Mouse (Mus musculus) thymus, postnatal 14 days (tissue): Measurements from ENCODE around the gene Cdc123.

Experiments
- DNase-seq: peaks from one replicate; pipeline ENCODE4 v3.0.0; 2021

Gene Cdc123

DNA sequence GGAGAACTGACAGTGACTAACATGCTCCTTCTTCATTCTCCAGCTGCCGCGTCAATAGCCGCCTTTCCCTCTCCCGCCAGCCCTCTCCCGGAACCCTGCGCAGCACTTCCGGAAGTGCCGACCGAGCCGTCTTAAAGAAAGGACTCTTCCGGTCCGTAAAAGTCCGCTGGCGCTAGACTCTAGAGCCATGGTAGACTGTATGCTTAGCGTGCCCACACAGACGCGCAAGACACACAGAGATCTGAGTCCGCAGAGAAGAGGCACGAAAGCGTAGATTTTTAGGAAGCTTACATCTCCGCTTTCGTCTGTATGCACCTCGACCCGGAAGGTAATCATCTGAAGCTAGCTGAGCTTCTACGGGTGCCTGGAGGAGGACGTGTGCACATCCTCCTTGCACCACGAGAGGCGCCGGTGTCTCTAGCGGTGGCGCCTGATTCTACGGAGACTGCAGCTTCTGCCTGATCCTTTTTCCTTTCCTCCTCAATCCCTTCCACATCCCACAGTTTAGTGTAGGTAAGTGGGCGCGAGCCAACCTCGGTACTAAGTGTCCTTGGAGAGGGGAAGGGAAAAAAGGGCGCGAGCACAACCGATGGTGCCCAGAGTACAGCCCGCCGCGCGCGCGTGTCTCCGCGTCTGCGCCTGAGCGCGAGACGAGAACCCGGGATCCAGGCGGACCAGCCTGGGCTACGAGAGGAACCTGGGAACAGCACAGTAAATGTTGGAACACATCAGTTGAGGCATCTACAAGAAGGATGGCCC, at the start of gene Cdc123, which contains the start of gene Nudt5:
Gene Cdc123, minus strand, starts transcription at position 292 of the 759 bp plus-strand sequence.
Gene Nudt5, plus strand, starts transcription at position 147 of the 759 bp plus-strand sequence.
- peak; percentile 84 for DNase-seq

- DNase-seq = no peak
Measured at GRCm38 (mm10) chr2:5894296-5894695, 49.3 kb upstream of the Cdc123 start.

DNA sequence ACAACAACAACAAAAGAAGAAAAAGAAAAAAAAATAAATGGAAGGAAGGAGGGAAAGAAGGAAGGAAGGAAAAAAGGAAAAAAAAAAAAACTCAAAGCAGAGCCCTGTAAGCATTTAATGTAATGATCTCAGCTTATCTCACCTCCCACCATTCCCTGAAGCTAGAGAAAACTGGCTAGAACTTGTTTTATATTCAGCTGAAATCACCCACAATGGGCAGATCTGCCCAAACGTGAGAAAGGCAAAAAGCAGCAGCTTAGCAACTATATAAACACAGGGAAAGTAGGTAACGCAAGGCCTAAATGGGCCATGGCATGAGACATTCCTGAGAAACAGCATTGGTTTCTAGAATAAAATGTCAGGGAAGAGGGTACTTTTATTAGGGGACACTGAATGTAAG, 44.4 kb upstream of the Cdc123 start:
- DNase-seq = no peak

- no peak for DNase-seq
Measured at GRCm38 (mm10) chr2:5888865-5889264, 43.9 kb upstream of the Cdc123 start.

GRCm38 (mm10) chr2:5877446-5877845, 32.5 kb upstream of the Cdc123 start:
- no peak for DNase-seq

DNA sequence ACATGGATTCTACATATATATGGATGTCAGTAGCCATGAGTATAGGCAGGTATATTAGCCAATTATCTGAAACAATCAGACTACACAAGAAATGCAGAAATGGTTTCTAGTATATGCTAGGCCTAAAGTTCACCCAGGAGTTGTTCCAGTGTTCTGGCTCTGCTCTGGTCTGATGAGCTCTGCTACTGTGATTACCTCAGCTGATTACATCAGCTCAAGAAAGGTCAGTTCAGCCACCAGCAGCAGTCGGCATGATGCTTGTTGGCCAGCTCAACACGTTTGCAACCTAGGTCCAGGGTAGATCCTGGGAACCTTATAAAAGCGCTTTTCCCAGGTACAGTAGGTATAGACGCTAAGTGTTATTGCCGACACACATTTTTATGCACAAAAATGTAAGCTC, 24.8 kb upstream of the Cdc123 start:
- DNase-seq = no peak

GRCm38 (mm10) chr2:5867681-5868080, 22.7 kb upstream of the Cdc123 start:
- DNase-seq = no peak

- DNase-seq = no peak
Measured at GRCm38 (mm10) chr2:5862834-5863233, 17.9 kb upstream of the Cdc123 start, which contains the start of gene Gm13199. Gene Gm13199, minus strand, starts transcription at chr2:5862934.

GRCm38 (mm10) chr2:5851866-5852265, 6.9 kb upstream of the Cdc123 start:
- no peak for DNase-seq

GRCm38 (mm10) chr2:5851116-5851515, 6.2 kb upstream of the Cdc123 start:
- no peak for DNase-seq

GRCm38 (mm10) chr2:5845826-5846225, 862 bp upstream of the Cdc123 start:
- DNase-seq = no peak

DNA sequence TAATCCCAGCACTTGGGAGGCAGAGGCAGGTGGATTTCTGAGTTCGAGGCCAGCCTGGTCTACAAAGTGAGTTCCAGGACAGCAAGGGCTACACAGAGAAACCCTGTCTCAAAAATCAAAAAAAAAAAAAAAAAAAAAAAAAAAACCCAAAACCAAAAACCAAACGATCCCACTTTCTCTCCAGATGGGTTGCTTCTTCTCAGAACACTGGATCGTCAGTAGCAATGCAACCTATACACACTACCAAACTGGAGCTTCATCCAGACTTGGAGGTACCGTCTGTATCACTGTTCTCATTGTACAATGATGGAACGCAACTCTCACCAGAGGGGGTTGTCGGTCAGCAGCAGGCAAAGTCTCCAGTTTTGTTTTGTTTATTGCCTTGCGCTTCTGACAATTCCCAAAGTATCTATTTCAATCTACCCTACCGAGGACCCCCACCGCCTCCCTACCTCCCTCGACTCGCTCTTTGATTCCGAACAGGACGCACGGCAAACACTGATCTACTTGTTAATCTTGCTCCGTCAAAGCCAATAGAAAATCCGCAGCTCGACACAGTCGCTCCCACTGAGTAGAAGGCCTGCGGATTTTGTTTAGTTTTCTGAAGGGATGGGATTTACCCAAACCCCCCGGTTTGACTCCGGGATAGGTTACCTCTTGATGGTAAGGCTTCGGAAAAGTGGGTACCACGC, 637 bp downstream of the Cdc123 start:
- DNase-seq = no peak

DNA sequence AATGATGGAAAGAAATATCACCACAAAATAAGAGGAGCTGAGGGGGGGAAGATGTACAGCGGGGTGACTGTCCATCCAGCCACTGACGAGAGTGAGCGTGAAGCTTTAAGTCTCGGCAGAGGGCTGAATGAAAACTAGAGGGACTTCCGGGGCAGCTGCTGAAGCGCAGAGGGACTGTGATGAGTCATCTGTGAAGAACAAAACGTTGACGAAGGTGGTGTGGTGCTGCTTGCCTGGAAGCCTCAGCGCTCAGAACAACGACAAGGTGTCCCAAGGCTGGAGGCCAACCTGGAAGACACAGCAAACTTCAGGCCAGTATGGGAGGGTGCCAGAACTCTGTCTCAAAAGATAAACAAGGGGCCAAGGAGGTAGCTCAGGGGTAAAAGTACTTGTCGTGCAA, 4.1 kb downstream of the Cdc123 start:
- DNase-seq = no peak

DNA sequence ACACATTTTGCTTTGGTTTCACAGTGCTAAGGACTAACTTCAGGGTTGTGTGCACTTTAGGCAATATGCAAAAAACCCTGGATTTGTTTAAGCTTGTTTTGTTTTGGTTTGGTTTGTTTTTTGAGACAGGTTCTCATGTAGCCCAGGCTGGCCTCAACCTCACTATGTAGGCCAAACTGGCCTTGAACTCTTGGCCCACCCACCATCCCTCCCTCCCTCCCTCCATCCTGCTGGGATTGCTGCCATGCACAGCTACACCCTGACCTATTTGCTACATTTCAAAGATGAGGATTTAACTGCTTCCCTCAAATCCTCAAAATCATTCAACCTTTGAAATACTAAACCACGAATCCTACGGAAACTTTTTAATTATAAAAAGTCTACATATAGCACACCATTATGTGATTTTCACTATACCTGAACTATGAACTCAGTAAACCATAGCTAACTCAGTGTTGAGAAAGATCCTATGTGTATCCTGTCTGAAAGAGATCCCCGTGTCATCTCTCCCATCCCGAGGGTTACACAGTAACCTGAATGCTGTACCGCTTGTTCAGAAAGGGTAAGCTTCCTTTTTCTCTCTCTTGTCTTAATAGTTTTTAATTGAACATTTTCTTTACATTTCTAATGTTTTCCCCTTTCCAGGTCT, 19.6 kb downstream of the Cdc123 start:
- DNase-seq = no peak

- no peak for DNase-seq
Measured at GRCm38 (mm10) chr2:5824685-5825084, 20.3 kb downstream of the Cdc123 start.

- DNase-seq = no peak
Measured at GRCm38 (mm10) chr2:5824213-5824612, 20.8 kb downstream of the Cdc123 start.

DNA sequence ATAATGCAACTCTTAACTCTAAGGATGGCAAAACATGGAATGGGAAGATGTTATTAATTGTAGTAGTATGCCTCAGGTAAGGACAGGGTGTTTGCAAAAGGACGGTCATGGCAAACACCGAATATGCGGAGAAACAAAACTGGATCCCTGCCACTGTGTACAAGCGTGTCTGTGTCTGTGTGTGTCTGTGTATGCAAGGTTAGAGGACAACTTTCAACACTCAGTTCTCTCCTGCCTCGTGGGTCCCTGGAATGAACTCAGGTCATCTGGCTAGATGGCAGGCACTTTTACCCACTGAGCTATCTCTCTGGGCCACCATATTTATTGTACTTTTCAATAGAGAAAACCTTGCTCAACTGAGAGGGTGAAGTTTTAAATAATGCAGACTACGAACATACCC, 22.5 kb downstream of the Cdc123 start:
- no peak for DNase-seq

GRCm38 (mm10) chr2:5821264-5821663, 23.7 kb downstream of the Cdc123 start:
- DNase-seq = no peak

DNA sequence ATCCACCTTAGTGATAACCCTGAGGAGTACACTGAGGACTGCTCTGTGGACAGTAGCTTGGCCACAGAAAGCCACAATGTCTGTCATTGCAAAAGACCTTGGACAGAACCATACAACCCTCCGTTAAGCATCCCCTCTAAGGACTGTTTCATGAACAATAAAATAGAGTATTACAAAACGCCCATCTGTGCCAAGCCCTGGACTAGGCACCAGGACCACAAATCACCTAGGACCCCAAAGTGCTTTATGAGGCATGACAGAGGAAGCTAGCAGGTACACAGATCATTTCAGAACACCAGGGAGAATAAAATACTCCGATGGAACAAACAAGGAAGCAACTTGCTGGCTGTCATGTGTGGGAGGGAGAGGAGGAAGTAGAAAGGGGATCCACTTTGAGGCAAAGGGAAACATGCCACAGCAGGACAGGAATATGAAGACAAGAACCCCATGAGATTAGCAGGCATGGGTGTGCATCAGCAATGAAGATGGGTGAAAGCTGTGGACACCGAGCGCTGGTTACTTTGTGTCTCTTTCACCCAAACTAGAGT, 33.7 kb downstream of the Cdc123 start:
- DNase-seq = no peak

GRCm38 (mm10) chr2:5810036-5810718, 34.8 kb downstream of the Cdc123 start:
- no peak for DNase-seq

GRCm38 (mm10) chr2:5806201-5806600, 38.8 kb downstream of the Cdc123 start:
- peak; percentile 32 for DNase-seq

- no peak for DNase-seq
Measured at GRCm38 (mm10) chr2:5805228-5805627, 39.7 kb downstream of the Cdc123 start.
